Mouse (Mus musculus) urinary bladder, postnatal 25 days (tissue): ENCODE measurements around the gene Ppat.
"Not testable (repeated sequence)": the region's sequence is repeated elsewhere in the genome, so short reads cannot be mapped to it uniquely, and the experiment has no call there.

Experiments
- DNase-seq: peaks from one replicate; pipeline ENCODE4 v3.0.0; 2022; ENCODE audit warnings: low spot score

Ppat gene

DNA sequence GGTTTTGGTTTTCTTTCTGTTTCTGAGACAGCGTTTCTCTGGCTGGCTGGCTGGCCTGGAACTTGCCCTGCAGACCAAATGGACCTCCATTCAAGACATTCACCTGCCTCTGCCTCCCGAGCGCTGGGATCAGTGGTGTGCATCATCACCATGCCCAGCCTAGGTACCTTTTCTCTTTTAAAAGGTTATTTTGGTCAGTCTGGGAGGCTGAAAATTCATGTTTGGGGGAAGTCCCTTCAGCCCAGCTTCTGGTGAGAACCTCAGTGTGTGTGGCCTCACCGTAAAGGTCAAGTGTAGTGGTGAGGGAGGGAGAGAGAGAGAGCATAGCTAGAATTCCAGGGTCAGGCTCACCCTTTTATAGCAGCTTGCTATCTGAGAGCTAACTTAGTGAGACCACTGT is 3.6 kb downstream of the Ppat start:
- DNase-seq: no peak

DNA sequence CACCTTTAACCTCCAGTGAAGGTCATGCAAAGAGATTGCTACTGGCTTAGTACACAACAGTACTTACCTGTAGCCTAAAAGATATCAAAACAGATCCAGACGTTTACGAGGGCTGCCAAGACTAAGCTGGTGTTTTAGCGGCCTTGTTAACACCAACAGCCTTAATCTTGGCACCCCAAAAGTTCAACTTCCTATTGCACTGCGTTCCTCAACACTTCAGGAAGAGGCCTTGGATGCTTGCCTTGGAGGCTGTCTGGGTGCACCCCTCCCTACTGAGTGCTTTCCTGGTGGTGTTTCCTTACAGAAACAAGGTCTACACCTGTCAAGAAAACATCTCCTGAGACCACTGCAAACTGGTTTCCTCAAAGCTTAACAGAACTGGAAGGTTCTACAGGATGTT is 4.2 kb downstream of the Ppat start:
- DNase-seq: no peak

DNA sequence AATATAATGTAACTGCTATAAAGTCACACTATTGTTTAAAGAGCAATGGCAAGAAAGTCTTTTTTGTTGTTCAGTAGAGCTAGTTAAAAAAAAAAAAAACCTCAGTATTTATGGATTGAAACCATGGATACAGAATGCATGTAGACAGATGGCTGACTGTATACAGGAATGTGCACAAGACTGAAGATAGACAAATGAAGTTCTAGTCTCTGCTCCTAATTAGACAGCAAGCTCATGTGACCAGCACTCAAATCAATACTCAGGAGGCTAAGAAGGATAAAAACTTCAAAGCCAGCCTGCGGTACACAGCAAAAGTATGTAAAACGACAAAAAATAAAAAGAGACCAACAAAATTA is 5.7 kb downstream of the Ppat start:
- no peak for DNase-seq

DNA sequence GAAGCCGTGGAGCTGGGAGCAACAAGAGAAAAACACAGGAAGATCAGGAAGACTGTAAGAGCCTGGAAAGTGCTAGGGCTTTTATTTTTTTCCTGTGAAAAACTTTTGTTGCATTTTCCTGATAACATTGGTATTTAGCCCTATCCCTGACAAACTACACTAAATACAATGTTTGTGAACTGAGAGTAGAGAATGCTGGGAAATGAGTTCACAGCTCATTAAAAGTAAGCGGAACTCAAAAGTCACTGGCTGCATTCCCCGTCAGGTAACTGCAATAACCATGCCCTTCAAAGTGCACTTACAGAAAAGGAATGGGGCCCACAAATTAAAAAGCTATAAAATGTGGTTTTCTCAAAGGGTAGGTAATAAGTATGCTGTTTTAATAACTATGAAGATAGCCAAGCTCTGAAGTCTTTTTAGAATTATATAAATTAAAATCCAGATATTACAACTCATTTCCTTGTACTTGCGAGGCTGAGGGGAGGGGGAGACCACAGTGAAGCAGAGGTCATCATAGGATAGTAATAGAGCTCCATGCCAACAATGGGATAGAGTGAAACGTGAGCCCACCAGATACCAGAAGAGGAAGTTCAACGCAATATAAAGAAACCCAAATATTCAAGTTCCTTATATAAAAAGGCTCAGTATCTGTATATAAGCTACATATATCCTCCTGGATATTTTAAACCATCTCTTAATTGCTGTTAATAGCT is 6.3 kb downstream of the Ppat start:
- no peak for DNase-seq

GRCm38 (mm10) chr5:76942505-76942904 is 8.9 kb downstream of the Ppat start:
- no peak for DNase-seq

- no peak for DNase-seq
These were observed 9.4 kb downstream of the Ppat start for GRCm38 (mm10) chr5:76941975-76942374.

GRCm38 (mm10) chr5:76939717-76940116 is 11.7 kb downstream of the Ppat start:
- DNase-seq: no peak

DNA sequence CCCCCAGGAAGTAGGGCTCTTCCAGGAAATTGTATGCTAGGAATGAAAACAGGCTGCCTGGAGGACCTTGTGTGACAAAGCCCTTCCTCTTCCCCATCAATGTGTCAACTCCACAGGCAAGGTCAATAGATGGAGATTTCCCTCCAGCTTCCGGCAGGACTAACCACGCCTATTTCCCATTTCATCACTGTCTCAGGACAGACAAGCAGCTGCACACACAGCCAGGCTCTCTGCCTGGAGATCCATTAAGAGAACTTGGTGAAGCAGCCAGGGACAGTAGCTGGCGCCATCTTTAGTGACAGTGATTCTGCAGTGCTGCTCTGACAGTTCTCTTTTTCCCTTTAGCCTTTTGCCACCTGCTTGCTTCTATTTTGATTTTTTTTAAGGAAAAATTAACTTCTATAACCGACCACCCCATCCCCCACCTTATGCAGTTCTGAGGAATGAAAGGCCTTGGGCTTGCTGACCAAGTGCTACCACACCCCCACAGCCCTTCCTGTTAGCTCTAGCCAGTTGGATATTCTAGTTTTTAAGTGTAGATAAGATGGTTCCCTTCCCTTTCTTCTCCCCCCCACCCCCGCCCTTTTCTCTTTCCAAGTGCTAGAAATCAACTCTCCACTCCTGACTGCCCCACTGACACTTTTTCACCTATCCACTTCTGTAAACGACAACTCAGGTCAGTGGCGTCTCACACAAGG is 22.0 kb downstream of the Ppat start:
- no peak for DNase-seq

DNA sequence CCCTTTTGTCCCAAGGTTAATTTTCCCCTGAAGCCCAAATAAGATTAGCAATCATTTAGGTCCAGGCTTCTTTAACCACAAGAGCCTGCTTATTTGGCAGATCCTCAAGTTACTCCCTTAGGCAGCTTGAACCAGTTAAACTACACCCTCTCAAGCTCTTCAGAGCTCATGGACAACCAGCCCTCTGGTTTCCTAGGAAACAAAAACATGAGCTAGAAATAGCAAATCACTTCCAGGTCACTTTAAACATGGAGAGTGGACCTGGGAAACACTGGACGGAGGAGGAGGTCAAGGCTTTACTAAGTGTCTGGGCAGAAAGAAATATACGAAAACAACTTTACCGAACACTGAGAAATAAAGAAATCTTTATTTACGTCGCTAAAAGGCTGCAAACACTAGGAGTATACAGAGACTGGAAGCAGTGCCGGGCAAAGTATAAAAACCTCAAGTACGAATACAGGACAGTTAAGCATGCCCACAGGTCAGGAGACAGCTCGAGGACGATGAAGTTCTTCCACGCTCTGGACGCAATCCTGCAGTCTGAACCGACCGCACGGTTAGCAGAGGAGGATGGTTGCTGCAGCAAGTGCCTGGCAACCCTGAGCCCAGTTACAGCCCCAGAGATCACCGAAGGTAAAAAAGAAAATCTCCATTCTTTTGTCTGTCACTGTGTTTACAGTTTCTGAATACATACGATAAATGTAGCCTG is 23.1 kb downstream of the Ppat start:
- DNase-seq: no peak

GRCm38 (mm10) chr5:76924296-76924695 is 27.1 kb downstream of the Ppat start:
- DNase-seq: no peak

- no peak for DNase-seq
These were observed 27.9 kb downstream of the Ppat start for GRCm38 (mm10) chr5:76923428-76923827.

GRCm38 (mm10) chr5:76922833-76923232 is 28.5 kb downstream of the Ppat start:
- DNase-seq: no peak

DNA sequence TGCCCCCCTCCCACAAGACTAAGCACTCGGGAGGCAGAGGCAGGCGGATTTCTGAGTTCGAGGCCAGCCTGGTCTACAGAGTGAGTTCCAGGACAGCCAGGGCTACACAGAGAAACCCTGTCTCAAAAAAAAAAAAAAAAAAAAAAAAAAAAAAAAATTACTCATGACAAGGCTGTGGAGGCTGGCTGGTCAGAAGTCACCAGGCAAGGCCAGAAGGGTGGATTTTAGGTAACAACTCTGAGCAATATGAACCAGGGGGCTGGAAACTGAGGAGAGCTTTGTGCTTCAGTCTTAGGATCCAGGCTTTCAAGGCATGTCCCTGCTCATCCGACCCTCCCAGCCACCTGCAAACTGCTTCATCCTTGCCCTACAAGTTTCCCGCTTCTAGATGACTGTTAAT is 38.9 kb downstream of the Ppat start:
- DNase-seq: not testable (repeated sequence)

DNA sequence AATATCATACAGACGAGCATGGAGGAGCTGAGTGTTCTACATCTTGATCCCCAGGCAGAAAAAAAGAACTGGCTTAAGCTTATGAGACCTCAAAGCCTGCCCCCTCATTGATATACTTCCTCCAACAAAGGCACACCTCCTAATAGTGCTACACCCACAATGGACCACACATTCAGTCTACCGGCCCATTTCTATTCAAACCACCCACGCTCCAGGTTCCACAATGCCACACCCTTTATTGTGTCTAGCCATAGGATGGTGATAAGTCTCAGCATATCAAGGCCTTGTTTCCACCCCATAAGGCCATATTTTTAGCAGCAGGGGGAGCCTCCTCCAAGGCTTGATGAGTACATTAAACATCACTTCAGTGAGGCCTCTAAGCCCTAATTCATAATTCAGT is 40.6 kb downstream of the Ppat start:
- DNase-seq: no peak

- DNase-seq: no peak
These were observed 45.3 kb downstream of the Ppat start for GRCm38 (mm10) chr5:76906155-76906499.

DNA sequence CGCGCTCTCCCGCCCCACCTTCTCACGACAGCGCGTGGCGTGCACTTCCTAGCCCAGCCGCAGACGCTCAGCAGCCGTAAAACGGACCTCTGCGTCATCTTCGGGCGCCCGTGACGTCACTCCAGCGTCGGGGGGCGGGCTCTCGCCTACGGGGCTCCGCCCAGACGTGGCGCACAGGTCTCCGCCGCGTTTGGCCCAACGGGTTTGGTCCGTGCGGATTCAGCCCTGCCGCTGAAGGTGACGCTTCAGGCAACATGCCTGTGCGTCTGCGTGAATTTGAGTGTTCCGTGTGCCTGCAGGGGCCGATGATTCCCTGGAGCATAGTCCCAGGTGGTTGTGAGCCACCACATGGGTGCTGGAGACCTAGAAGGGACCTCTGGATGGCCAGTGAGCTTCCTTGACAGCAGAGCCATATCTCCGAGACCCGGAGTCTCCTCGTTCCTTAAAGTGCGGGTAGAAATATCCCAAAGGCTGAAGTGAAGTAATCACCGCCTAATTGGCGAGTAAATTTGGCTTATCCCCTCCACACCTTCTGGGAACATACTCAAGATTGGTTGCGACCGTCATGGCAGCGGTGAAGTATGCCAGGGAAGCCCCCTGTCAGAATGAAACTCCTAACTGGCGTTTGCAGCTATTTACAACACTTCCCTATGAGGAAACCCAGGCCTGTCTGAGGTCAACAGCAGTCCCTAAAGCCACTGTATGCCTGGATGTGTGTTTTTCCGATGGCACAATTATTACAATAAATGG is 45.8 kb downstream of the Ppat start, which contains the start of gene Aasdh:
Gene Aasdh (minus strand): TSS at position 110 of the 750 bp plus-strand sequence.
- DNase-seq: peak; percentile 98

DNA sequence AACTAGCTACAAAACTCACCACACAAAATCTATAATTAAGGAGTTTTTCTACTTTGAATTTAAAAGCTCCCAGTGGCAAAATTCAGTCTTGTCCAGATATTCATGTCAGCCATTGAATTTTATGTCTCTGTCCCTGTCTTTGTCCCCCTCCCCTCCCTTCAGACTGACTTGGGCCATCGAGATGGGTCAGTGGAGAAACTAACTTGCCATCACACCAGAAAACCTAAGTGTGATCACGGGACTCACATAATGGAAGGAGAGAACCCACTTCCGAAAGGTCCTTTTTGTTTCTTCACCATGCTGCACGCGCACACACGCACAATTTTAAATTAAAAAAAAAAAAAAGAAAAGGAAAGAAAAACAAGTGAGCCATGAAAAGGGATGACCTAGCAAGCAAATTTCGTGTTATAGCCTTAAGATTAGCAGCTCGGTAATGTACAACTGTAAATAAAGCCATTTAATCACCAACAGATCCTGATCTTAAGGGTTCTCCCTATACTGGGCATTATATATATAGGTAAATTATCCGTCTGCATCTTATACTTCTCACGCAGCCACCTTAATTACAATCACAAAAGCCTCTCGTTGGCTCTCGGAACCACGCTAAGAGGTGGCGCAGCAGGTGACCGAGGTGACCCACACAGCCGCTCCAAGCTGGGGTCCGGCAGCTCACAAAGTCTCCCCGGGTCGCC is 46.5 kb downstream of the Ppat start:
- no peak for DNase-seq

DNA sequence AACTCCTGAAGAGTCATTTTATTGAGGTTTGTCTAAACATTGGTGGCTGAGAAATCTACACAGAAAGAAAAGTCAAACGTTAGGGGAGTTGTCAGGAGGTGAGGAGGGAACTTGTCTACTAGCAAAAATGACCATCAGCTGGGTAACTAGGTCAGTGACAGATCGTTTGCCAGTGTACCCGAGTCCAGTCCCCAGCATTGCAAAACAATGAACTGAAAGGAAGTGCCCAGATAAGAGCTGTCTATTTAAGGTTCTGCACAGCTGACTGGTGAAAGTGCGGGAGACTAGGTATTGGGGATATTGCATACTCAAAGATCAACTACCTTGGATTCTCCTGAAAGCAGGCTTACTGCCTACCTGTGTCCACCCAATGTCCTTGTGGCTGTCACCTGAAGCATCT is 49.2 kb downstream of the Ppat start:
- DNase-seq: no peak

DNA sequence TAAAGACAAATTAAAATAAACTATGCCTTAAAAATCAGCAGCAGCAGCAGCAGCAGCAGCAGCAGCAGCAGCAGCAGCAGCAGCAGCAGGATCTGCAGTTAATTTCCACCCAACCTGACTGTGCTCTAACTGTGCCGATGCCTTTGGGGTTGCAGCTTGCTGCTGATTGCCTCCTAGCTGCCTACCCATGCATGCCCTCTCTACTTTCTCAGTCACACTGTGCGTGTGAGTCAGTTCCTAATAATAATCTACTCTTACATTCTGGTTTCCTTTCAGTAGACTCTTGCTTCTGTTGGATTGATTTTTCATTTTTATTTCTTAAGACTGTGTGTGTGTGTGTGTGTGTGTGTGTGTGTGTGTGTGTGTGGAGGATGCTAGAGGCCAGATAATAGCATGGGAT is 58.3 kb downstream of the Ppat start:
- DNase-seq: no peak

DNA sequence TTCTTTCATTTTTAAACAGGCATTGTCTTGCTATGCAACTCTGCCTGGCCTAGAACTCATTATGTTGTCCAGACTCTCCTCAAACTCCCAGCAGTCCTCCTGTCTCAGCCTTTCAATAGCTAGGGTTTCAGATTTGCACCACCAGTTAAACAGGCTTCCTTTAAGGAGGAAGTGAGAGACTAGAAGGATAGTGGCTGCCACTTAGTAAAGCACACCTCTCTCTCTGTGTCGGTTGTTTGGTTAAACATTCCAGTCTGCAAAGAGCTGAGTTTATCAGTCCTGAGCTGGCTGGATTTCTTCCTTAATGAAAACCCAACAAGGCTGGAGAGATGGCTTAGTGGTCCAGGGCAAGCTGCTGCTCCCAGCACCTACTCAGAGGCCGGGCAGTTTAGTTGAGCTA is 58.8 kb downstream of the Ppat start:
- no peak for DNase-seq

GRCm38 (mm10) chr5:76887011-76887410 is 64.4 kb downstream of the Ppat start:
- DNase-seq: no peak

- DNase-seq: no peak
These were observed 67.3 kb downstream of the Ppat start for GRCm38 (mm10) chr5:76884107-76884506.
